Mouse (Mus musculus) megakaryocyte, embryonic 14.5 days (primary cell): ENCODE data around the gene Il1f9.

ENCODE experiments used
- FLI1 ChIP-seq: IDR thresholded peaks from 2 replicates; pipeline ENCODE4 v1.6.1; 2012; ENCODE audit warnings: low read length, inconsistent platforms, mixed read lengths
- GATA1 ChIP-seq: IDR thresholded peaks from 3 replicates; pipeline ENCODE4 v1.6.1; 2012; ENCODE audit warnings: mixed read lengths, low read length, inconsistent platforms, borderline replicate concordance

DNA sequence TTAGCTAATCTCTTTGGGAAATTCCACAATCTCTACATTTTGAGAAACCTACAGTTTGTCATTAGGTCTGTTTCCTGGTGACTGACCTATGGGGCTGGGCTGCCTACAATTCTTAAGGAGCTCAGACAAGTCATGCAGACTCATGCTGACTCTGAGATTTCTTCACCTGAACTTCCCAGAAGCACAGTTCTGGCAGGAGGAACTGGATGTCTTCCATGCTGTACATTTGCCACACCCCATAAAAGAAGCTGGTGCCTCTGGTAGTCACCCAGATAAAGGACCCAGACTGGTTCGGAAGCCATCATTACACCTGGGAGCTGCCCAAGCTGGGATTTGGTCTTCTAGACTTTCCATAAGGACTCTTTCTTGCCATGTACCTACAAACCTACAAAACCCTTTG, at the start of gene Il1f9:
- no peak for TF ChIP-seq GATA1
- no peak for TF ChIP-seq FLI1
